Mouse (Mus musculus) erythroblast, embryonic 14.5 days (primary cell): ENCODE measurements at regions not wholly inside any gene's neighbourhood (a gene's known extent, or its start where the extent isn't known, plus 50 kb on each side); places are given as distances from the start of the nearest gene placed in this dataset.

Experiments
- GATA1 ChIP-seq: IDR thresholded peaks from 2 replicates; pipeline ENCODE4 v1.6.1; 2012; ENCODE audit warnings: low read length, inconsistent platforms, mixed read lengths
- TAL1 ChIP-seq: IDR thresholded peaks from 3 replicates; pipeline ENCODE4 v1.6.1; 2012; ENCODE audit warnings: low read length, inconsistent platforms, mixed read lengths

DNA sequence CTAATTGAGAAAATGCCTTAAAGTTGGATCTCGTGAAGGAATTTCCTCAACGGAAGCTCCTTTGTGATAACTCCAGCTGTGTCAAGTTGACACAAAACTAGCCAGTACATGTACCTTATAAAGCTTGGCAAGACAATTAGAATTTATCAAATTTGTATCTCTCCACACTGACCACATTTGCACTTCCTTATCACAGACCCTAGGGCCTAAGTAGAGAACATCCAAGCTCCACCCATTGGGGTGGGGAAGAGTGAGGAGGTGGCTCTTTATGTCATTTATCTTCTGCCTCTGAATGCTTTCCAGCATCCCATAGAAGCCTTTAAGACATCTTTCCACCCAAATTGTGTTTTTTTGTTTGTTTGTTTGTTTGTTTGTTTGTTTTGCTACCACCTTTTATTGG lies 146.8 kb downstream of the Cd55b start:
- TF ChIP-seq GATA1 = no peak
- no peak for TF ChIP-seq TAL1
